Mouse (Mus musculus): ENCODE data around the gene 4932414N04Rik.
"Not testable (repeated sequence)": the region's sequence is repeated elsewhere in the genome, so short reads cannot be mapped to it uniquely, and the experiment has no call there.

Gene 4932414N04Rik

GRCm38 (mm10) chr2:68656186-68656585, at the start of gene 4932414N04Rik:
Gene 4932414N04Rik, plus strand, starts transcription at chr2:68656486.
- DNase-seq (ENCODE audit: low spot score in 2 of 2), result not testable (repeated sequence)

GRCm38 (mm10) chr2:68732216-68732615, 75.9 kb downstream of the 4932414N04Rik start:
- no peak for DNase-seq (ENCODE audit: low spot score in 2 of 2)

GRCm38 (mm10) chr2:68739772-68740739, 83.8 kb downstream of the 4932414N04Rik start:
- no peak for DNase-seq (ENCODE audit: low spot score in 2 of 2)

GRCm38 (mm10) chr2:68744599-68744998, 88.3 kb downstream of the 4932414N04Rik start:
- DNase-seq (ENCODE audit: low spot score in 2 of 2), result no peak

GRCm38 (mm10) chr2:68756179-68756578, 99.9 kb downstream of the 4932414N04Rik start:
- DNase-seq (ENCODE audit: low spot score in 2 of 2), result no peak

- peak; percentile 9 to 27 for DNase-seq (ENCODE audit: low spot score in 2 of 2)
Observed at GRCm38 (mm10) chr2:68756793-68757192, 100.5 kb downstream of the 4932414N04Rik start.

- DNase-seq (ENCODE audit: low spot score in 2 of 2), result no peak
Observed at GRCm38 (mm10) chr2:68765371-68765770, 109.1 kb downstream of the 4932414N04Rik start.

- no peak for DNase-seq (ENCODE audit: low spot score in 2 of 2)
Observed at GRCm38 (mm10) chr2:68767186-68767890, 111.1 kb downstream of the 4932414N04Rik start.

- DNase-seq (ENCODE audit: low spot score in 2 of 2), result no peak
Observed at GRCm38 (mm10) chr2:68782268-68783132, 126.2 kb downstream of the 4932414N04Rik start.

GRCm38 (mm10) chr2:68783664-68784063, 127.4 kb downstream of the 4932414N04Rik start:
- DNase-seq (ENCODE audit: low spot score in 2 of 2), result not testable (repeated sequence)

- DNase-seq (ENCODE audit: low spot score in 2 of 2), result peak; percentile 70 to 79
Observed at GRCm38 (mm10) chr2:68784710-68785427, 128.6 kb downstream of the 4932414N04Rik start.

GRCm38 (mm10) chr2:68787161-68787675, 130.9 kb downstream of the 4932414N04Rik start:
- DNase-seq (ENCODE audit: low spot score in 2 of 2), result no peak

GRCm38 (mm10) chr2:68792296-68792695, 136.0 kb downstream of the 4932414N04Rik start:
- DNase-seq (ENCODE audit: low spot score in 2 of 2), result no peak

- DNase-seq (ENCODE audit: low spot score in 2 of 2), result no peak
Observed at GRCm38 (mm10) chr2:68793472-68793871, 137.2 kb downstream of the 4932414N04Rik start.

GRCm38 (mm10) chr2:68794181-68794580, 137.9 kb downstream of the 4932414N04Rik start:
- DNase-seq (ENCODE audit: low spot score in 2 of 2), result no peak

GRCm38 (mm10) chr2:68794616-68795015, 138.3 kb downstream of the 4932414N04Rik start:
- no peak for DNase-seq (ENCODE audit: low spot score in 2 of 2)

GRCm38 (mm10) chr2:68796011-68796775, 139.9 kb downstream of the 4932414N04Rik start:
- no peak for DNase-seq (ENCODE audit: low spot score in 2 of 2)

- DNase-seq (ENCODE audit: low spot score in 2 of 2), result no peak
Observed at GRCm38 (mm10) chr2:68797106-68797505, 140.8 kb downstream of the 4932414N04Rik start.

All from frontal cortex, postnatal 25 days (tissue).